Mouse (Mus musculus) embryonic facial prominence, embryonic 10.5 days (tissue): ENCODE measurements around the gene Trip6. TPM values are rescaled to one million over a fixed set of nuclear protein-coding genes. Genes with fewer than 3 reads are reported as not detected.

Source experiments
- DNase-seq: peaks from one replicate; pipeline ENCODE4 v3.0.0-alpha.2; 2017; ENCODE audit warnings: low spot score
- H3K27ac ChIP-seq: fragments of 300-500 bp; sonication (generic); replicated peaks from 2 replicates; pipeline ENCODE4 v1.5.1; 2016; ENCODE audit warnings: mild to moderate bottlenecking
- H3K27me3 ChIP-seq: fragments of 300-500 bp; sonication (generic); replicated peaks from 2 replicates; pipeline ENCODE4 v1.6.1; 2016; ENCODE audit warnings: low read depth, mild to moderate bottlenecking; ENCODE audit not compliant: poor library complexity, severe bottlenecking
- H3K36me3 ChIP-seq: fragments of 300-500 bp; sonication (generic); replicated peaks from 2 replicates; pipeline ENCODE4 v1.6.1; 2016; ENCODE audit warnings: mild to moderate bottlenecking, moderate library complexity
- H3K4me1 ChIP-seq: fragments of 300-500 bp; sonication (generic); 2 replicates; pipeline ENCODE4 v1.6.1; 2016
- H3K4me3 ChIP-seq: fragments of 300-500 bp; sonication (generic); 2 replicates; pipeline ENCODE4 v1.5.1; 2016; ENCODE audit warnings: mild to moderate bottlenecking, moderate library complexity
- H3K9me3 ChIP-seq: fragments of 300-500 bp; sonication (generic); 2 replicates; pipeline ENCODE4 v1.6.1; 2016; ENCODE audit warnings: mild to moderate bottlenecking
- WGBS: fragments of 180-500 bp; shearing (Covaris S2); methylation state at CpG from one replicate; pipeline ENCODE4 v1.1.7; 2016; 5-methylcytosine and 5-hydroxymethylcytosine counted together
- polyA plus RNA-seq: library from polyadenylated mRNA; unstranded; fragments of >200 nt; fragmentation: Nextera tagmentation; extraction: Ambion mirVana; gene quantifications from 2 replicates; pipeline ENCODE4 v1.2.1, GENCODE M21; 2016

The Trip6 gene
- 73.1 and 76.2 TPM in 2 replicates for polyA plus RNA-seq

DNA sequence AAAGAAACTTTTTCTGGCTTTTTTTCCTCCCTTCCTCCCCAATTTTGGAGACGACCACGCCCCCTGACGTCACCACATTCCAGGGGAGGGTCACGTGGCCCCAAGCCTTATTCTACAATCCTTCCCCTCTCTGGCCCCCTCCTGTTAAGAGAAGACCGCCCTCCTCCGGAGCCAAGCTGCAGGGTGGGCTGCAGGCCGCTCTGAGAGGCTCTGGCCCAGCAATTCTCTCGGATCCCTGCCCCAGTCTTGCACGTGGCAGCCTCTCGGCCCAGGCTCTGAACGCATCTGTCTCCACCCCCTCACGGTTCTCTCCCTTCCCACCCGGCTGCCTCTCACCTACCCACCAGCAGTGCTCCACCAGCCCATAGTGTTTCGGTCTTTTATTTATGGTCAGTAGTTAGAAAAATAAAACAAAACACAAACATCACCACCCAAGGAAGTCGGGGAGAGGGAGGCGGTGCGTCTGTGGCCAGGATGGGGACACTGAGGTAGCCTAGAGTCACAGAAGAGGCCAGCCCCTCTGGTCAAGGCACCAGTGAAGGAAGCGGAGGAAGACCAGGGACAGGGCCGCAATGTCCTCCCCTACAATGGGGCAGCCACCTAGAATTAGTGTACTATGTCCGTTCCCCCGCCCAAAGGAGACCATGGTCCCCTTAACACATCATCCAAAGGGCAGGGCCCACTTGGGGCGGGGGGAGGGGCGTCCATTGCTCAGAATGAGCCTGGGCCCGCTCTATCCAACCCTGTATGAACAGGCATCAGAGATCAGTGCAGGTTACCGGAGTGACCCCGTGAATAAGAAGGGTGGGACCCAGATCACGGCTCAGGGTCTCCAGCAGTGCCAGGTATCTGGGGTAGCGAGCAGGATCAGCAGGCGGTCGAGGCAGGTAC, at the start of gene Trip6:
Gene Trip6 (minus strand): TSS at position 212 of the 891 bp plus-strand sequence.
- Histone ChIP-seq H3K4me3 (peak within 1 kb of the TSS; percentile 83), H3K27me3 (no peaks in the 10 kb centered on the region), H3K27ac (peak within 1 kb of the TSS; percentile 95), H3K4me1 (peaks cover 44% of the 10 kb centered on the region), H3K36me3 (peaks cover 48% of the 10 kb centered on the region), H3K9me3 (no peaks in the 10 kb centered on the region)
- DNase-seq, result peak; percentile 96
- 12% methylated on average over 30 of the region's 30 CpGs for WGBS

DNA sequence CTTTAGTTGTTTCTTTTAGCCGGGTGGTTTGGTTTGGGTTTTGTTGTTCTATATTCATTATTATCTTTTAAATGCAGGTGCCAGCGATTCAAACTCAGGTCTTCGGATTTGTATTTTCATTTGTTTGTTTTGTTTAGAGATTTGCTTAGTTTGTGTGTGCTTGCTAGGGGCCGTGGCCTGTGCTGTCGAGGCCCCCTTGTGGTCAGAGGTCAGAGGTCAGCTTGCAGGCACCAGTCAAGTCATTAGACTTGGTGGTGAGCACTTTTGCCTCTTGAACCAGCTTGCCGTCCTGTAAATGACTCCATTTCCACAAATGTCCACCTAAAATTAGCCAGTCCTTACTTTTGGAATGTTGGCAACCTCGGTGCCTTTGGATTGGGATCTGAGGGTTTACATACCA, 44.2 kb upstream of the Trip6 start:
- DNase-seq, result no peak
- WGBS, result 34% methylated on average over 7 of the region's 7 CpGs
- H3K27me3 ChIP-seq, result no peaks in the 10 kb centered on the region
- H3K27ac ChIP-seq, result no peak overlapping the region
- H3K4me1 ChIP-seq, result peaks cover 13% of the 10 kb centered on the region
- no peak overlapping the region for H3K4me3 ChIP-seq
- H3K9me3 ChIP-seq, result no peaks in the 10 kb centered on the region
- peaks cover 98% of the 10 kb centered on the region for H3K36me3 ChIP-seq

DNA sequence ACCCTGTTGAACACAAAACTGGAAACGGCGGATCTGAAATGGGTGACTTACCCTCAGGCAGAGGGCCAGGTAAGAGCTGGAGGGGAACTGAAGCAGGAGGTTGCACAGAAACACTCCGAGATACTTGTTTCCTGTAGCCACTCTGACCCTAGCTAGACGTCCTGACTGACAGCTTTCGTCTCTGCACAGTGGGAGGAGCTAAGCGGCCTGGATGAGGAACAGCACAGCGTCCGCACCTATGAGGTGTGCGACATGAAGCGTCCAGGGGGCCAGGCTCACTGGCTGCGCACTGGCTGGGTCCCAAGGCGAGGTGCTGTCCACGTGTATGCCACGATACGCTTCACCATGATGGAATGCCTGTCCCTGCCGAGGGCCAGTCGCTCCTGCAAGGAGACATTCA, 39.9 kb upstream of the Trip6 start:
- H3K9me3 ChIP-seq, result no peaks in the 10 kb centered on the region
- 87% methylated on average over 17 of the region's 17 CpGs for WGBS
- H3K4me1 ChIP-seq, result peaks cover 45% of the 10 kb centered on the region
- DNase-seq, result no peak
- no peaks in the 10 kb centered on the region for H3K27me3 ChIP-seq
- no peak overlapping the region for H3K27ac ChIP-seq
- peaks cover 70% of the 10 kb centered on the region for H3K36me3 ChIP-seq
- H3K4me3 ChIP-seq, result peak overlapping the region; percentile 9; the same call in 1 of the 2 replicates

DNA sequence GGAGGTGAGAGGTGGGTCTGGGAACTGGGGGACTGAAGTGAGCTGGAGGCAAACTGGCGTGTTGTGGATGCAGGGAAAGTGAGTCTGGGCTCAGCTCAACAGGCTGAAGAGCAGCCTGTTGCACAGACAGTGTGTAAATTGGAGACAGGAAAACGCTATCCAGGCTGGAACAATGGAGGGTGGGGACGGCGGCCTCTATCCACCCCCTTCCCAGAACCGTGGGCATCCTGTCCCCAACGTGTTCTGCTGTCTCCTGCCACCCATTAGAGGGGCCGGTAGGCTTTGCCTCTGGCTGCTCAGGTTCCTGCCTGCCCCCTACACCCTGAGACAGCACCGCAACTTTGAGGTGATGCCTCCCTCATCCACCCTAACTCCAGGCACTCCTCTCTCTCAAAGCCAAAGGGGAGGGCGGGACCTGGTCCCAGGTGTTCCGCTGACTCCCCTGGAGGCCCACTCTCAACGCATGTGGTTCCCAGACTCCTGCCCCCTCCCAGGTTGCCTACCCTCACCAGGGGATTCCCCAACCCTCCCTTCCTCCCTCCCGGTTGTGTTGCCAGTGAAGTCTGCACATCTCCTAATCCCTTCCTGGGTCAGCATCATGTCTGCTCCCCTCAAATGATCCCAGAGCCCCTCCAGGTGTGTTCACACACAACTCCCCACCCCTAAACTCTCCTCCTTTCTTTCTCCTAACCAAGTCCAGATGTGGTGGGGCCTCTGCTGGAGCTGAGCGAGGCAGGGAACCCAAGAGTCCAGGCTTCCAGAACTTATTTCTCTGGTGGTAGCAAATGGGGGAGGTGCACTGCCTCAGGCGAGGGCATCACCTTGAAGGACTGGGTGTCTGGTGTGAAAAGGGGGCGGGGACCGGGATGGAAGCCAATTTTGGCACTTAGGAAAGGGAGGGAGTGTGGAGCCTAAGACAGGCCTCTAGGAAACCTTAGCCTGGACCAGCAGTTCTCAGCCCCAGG, 38.1 kb upstream of the Trip6 start:
- Histone ChIP-seq H3K36me3 (peaks cover 52% of the 10 kb centered on the region), H3K27me3 (no peaks in the 10 kb centered on the region), H3K9me3 (no peaks in the 10 kb centered on the region), H3K4me1 (peaks cover 61% of the 10 kb centered on the region), H3K4me3 (peak overlapping the region; percentile 96), H3K27ac (peak overlapping the region; percentile 99)
- WGBS, result 10% methylated on average over 16 of the region's 16 CpGs
- peak; percentile 57 for DNase-seq

DNA sequence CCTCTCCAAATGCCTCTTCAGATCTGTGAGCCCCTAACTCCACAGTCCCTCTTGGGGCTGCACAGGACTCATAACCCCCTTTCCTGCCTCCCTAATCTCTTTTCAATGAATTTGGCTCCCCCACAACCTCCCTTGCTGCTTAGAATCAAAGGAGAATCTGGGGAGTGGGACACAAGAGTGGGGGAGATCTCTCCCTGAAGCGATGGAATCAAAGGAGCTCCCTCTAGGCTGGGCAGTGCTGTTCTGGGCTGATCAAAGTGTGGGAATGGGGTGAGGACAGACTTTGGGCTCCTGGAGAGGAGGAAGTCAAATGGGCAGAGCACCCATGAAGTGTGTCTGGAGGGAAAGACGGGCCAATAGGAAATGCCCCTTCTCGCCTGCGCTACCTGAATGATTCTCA, 37.2 kb upstream of the Trip6 start:
- WGBS, result 9% methylated on average over 4 of the region's 4 CpGs
- Histone ChIP-seq H3K36me3 (peaks cover 43% of the 10 kb centered on the region), H3K4me1 (peaks cover 65% of the 10 kb centered on the region), H3K4me3 (peak overlapping the region; percentile 96), H3K9me3 (no peaks in the 10 kb centered on the region), H3K27me3 (no peaks in the 10 kb centered on the region), H3K27ac (peak overlapping the region; percentile 99)
- DNase-seq, result peak; percentile 38

DNA sequence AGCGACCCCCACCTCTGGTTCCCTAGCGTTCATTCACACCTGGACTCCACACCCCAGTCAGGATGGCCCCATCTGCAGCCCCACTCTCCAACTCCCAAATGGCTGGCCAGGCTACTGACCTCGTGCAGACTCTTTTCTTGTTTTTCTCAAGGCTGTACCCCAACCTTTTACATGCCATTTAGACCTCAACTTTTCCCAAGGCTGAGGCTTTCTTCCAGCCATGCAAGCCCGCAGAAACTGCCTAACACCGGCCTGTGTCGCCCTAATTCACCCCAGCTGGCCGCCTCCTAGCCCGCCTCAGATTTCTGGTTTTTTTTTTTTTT, 36.8 kb upstream of the Trip6 start:
- H3K9me3 ChIP-seq, result no peaks in the 10 kb centered on the region
- H3K27me3 ChIP-seq, result no peaks in the 10 kb centered on the region
- peaks cover 40% of the 10 kb centered on the region for H3K36me3 ChIP-seq
- under 1% methylated on average over 8 of the region's 8 CpGs for WGBS
- H3K27ac ChIP-seq, result peak overlapping the region; percentile 99
- H3K4me1 ChIP-seq, result peaks cover 67% of the 10 kb centered on the region
- DNase-seq, result peak; percentile 67
- H3K4me3 ChIP-seq, result peak overlapping the region; percentile 96

DNA sequence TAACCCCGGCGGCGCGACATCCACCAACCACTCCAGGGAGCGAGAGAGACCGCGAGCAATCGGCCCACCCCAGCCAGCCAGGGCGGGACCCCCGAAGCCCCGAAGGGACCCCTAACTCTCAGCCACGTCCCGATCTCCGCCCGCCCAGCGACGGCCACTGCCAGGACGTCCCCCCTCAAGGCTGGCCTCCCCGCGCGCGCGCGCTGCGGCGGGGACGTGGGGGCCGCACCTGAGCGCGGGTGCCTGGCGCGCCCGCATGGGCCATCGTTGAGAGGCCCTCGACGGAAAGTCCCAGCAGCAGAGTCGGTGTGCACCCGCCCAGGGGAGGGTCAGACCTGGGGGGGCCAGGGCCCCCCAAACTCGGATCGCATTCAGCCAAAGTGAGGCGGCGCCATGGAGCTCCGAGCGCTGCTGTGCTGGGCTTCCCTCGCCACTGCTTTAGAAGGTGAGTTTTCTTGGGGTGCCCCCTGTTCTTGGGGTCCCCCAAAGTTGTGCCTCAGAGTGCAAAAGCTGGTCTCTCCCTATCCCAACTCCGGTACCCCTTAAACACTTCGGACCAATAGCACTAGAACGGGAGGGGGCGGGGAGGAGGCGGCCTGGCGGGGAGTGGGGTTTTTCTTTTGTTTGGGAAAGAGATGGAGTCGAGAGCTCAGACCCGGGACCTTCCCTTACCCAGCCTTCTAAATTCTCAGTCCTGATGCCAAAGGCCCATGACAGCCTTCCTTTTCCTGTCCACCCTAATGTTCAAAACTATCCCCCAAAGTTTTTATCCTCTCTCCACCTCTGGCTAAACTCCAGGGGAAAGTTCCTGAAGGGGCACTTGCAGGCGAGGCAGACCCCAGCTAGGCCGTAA, 36.2 kb upstream of the Trip6 start:
- peaks cover 73% of the 10 kb centered on the region for H3K4me1 ChIP-seq
- H3K4me3 ChIP-seq, result peak overlapping the region; percentile 96
- WGBS, result under 1% methylated on average over 55 of the region's 55 CpGs
- H3K36me3 ChIP-seq, result peaks cover 34% of the 10 kb centered on the region
- no peaks in the 10 kb centered on the region for H3K9me3 ChIP-seq
- H3K27ac ChIP-seq, result peak overlapping the region; percentile 99
- DNase-seq, result peak; percentile 68
- H3K27me3 ChIP-seq, result no peaks in the 10 kb centered on the region

DNA sequence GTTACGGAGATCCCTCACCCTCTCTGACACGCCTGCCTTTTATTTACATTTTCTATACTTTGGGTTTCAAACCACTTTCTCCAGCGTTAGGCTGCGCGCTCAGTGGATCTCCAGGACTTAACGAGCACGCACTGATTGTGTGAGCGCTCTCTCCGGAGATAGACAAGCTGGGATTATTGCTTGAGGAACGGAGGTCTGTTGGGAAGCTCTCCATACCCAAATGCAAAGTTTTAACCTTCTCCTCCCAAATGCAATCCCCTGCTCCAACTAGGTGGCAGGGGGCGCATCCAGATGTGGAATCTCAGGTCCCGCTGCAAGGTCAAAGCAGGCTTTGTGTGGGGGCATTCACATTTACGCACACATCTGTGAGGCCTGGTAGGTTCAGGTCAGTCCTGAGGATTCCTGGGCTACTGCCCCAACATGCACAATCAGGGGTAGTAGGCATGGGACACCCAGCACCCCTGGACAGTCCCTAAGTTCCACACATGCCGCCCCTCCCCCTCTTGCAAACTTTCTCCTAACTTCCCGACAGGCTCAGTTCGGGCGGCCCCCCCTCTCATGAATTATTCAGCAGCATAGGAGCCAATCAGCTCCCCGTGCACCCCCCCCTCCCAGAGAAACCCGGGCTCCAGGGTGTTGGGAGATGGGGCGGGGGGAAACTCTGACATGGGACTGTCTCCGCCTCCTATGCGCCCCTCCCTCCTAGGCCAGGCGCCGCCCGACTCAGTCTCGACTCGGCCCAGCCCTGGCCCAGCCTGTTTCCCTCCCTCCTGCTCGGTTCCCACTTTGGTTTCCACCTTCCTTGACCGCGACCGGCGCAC, 35.4 kb upstream of the Trip6 start, which contains the start of gene Ephb4:
Gene Ephb4 (plus strand): TSS at position 726 of the 821 bp plus-strand sequence.
- peak within 1 kb of the TSS; percentile 96 for H3K4me3 ChIP-seq
- peak within 1 kb of the TSS; percentile 99 for H3K27ac ChIP-seq
- peaks cover 25% of the 10 kb centered on the region for H3K36me3 ChIP-seq
- no peaks in the 10 kb centered on the region for H3K9me3 ChIP-seq
- DNase-seq, result peak; percentile 98
- H3K27me3 ChIP-seq, result no peaks in the 10 kb centered on the region
- WGBS, result 1% methylated on average over 32 of the region's 32 CpGs
- peaks cover 74% of the 10 kb centered on the region for H3K4me1 ChIP-seq

DNA sequence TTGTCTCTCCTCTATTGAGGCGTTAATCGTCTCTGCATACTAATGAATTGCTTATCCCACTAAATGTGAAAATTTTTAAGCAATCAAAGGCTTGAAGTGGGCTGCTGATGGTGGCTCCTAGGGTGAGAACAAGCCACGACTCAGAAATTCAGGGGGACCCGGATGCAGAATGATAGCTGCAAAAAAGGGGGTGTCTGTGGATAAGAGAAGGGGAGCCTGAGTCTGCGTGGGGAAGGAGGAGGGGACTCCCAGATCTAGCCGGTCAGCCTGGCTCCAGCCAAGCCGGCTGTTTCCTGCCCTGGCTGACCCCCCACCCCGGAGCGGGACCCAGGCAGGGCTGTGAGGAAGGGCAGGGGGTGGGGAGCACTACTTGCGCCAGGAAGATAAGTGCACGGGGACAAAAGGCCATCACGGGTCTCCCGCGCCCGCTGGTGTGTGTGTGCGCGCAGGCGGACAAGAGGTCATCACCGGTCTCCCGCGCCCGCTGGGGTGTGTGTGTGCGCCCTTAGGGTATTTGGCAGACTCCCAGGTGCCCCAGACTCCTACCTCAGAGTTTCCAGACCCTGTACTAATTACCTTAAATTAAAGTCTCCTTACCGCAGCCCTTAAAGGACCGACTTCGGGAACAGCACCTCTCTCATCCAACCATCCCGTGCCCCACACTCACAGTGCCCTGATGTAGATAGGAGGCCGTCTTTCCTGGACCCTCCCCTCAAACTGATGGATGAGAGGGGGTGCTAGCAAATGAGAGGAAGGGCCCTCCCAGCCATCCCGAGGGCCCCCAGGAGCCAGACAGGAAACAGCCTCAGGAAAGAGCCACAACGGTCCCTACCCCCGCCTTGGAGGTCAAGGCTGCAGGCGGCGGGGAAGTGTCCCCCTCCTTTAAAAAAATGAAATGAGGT, 34.5 kb upstream of the Trip6 start:
- WGBS, result under 1% methylated on average over 33 of the region's 33 CpGs
- H3K27me3 ChIP-seq, result no peaks in the 10 kb centered on the region
- no peaks in the 10 kb centered on the region for H3K9me3 ChIP-seq
- peaks cover 17% of the 10 kb centered on the region for H3K36me3 ChIP-seq
- H3K27ac ChIP-seq, result peak overlapping the region; percentile 99
- peak; percentile 76 for DNase-seq
- H3K4me3 ChIP-seq, result peak overlapping the region; percentile 96
- H3K4me1 ChIP-seq, result peaks cover 66% of the 10 kb centered on the region

DNA sequence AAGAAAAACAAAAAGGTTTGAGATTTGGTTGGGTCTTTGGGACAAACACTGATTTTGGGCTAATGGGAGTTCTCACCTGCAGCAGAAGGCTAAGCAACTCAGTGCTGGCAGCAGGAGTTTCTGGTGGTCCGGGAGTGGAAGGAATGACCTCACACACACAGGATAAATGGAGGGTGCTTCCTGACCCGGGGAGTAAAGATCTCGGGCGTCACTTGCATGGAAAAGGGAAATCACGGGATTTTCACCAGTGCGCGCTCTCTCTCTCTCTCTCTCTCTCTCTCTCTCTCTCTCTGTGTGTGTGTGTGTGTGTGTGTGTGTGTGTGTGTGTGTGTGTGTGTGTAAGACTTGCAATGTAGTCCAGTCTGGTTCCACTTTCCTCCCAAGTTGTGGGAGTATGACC, 33.7 kb upstream of the Trip6 start:
- H3K27ac ChIP-seq, result peak overlapping the region; percentile 99
- DNase-seq, result peak; percentile 27
- no peaks in the 10 kb centered on the region for H3K27me3 ChIP-seq
- 16% methylated on average over 7 of the region's 7 CpGs for WGBS
- peaks cover 58% of the 10 kb centered on the region for H3K4me1 ChIP-seq
- H3K4me3 ChIP-seq, result peak overlapping the region; percentile 96
- no peaks in the 10 kb centered on the region for H3K9me3 ChIP-seq
- H3K36me3 ChIP-seq, result peaks cover 11% of the 10 kb centered on the region
